Mouse (Mus musculus): ENCODE results near the gene Prtg. TPM values are rescaled to one million over a fixed set of nuclear protein-coding genes. Genes with fewer than 3 reads are reported as not detected.

The Prtg gene
- polyA plus RNA-seq, 1 experiment from 2014 or later: 5.5 TPM

GRCm38 (mm10) chr9:72812594-72813570 lies 6.2 kb downstream of the Prtg start:
- 12% methylated on average over 18 of the region's 18 CpGs for WGBS
- no peaks in the 10 kb centered on the region for H3K9me3 ChIP-seq (replicated peaks)
- no peak for DNase-seq (ENCODE audit: low spot score)
- no peaks in the 10 kb centered on the region for H3K27me3 ChIP-seq (ENCODE audit: low read depth, poor library complexity, severe bottlenecking)
- H3K4me1 ChIP-seq: peaks cover 59% of the 10 kb centered on the region
- H3K4me3 ChIP-seq: 0 out of 2 replicates have a peak overlapping the region, but pooled peaks have one; percentile 14
- no peak overlapping the region for H3K27ac ChIP-seq
- peaks cover 68% of the 10 kb centered on the region for H3K36me3 ChIP-seq

DNA sequence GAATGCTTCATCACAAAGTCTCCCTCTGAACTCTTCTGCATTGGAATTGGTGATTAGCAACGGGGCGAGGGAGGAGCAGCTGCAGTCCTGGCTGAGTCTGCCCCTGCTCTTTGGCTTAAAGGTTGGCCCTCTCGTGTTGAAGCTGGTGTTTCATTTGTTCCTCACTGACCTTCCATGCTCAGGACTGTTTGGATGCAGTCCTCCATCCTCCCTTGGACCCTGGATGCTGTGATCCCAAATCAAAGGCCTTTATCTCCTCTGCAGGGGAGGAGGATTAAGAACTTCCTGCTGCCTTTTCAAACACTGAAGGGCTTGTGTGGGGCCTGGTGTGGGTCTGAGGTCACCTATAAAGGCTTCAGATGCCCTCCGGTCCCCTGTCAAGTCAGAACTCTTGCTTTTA lies 18.8 kb downstream of the Prtg start:
- Histone ChIP-seq H3K27ac (0 out of 2 replicates have a peak overlapping the region, but pooled peaks have one; percentile 4), H3K36me3 (peaks cover 44% of the 10 kb centered on the region)

DNA sequence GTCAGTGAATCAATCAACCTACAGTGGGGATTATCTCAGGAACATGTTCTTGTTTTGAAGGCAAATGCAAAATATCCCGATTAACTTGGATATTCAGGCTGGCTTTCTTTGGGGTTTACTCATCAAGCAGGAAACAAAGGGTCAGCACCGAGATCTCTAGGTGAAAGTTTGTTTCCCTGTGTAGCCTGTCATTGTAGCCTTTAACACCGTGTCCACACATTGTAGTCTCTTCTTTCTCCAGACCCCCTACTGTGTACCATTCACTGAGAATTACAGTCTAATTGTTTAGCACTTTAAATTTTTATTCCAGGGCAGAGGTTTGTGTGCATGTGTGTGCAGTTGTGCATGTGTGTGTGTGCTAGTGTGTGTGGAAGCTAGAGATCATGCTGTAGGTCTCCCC lies 19.3 kb downstream of the Prtg start:
- DNase-seq (ENCODE audit: low spot score): no peak
- H3K27ac ChIP-seq: no peak overlapping the region
- 28% methylated on average over 3 of the region's 3 CpGs for WGBS
- peaks cover 36% of the 10 kb centered on the region for H3K4me1 ChIP-seq
- no peaks in the 10 kb centered on the region for H3K27me3 ChIP-seq (ENCODE audit: low read depth, poor library complexity, severe bottlenecking)
- no peaks in the 10 kb centered on the region for H3K9me3 ChIP-seq (replicated peaks)
- H3K4me3 ChIP-seq: no peak overlapping the region
- peaks cover 39% of the 10 kb centered on the region for H3K36me3 ChIP-seq

More for the DNA sequence above, 18.8 kb downstream of the Prtg start:
- H3K27me3 ChIP-seq (ENCODE audit: low read depth, poor library complexity, severe bottlenecking): no peaks in the 10 kb centered on the region
- WGBS: 22% methylated on average over 4 of the region's 4 CpGs
- no peak for DNase-seq (ENCODE audit: low spot score)
- no peaks in the 10 kb centered on the region for H3K9me3 ChIP-seq (replicated peaks)
- no peak overlapping the region for H3K4me3 ChIP-seq
- H3K4me1 ChIP-seq: peaks cover 36% of the 10 kb centered on the region

DNA sequence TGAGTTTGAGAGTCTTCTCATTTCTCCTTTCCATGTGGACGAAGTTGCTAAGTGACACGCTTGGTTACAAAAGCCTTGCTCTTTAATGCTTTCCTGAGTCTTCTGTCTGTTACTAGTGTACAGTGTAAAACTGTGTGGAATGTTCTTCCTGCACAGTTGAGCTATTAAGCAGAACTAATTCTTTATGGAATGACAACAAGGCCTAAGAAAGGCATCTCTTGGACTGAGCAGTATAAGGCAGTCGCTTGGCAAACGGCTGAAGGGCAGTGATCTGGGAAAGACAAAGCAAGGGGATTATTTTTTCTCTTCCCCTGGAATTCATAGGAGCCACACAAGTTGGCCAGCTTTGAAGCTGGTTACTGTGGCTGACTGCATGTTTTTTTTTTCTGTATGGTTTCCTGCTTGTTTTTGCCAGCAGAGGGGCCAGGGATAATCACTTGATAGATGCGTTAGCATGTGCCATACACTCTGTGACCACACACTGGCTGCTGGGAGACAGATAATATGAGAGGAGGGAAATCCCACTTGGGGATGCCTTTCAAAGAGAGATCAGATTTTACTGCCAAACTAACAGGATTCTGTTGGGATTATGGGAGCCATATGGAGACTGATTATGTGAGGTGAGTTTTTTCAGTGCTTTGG lies 22.1 kb downstream of the Prtg start:
- H3K36me3 ChIP-seq: peaks cover 45% of the 10 kb centered on the region
- no peak overlapping the region for H3K27ac ChIP-seq

DNA sequence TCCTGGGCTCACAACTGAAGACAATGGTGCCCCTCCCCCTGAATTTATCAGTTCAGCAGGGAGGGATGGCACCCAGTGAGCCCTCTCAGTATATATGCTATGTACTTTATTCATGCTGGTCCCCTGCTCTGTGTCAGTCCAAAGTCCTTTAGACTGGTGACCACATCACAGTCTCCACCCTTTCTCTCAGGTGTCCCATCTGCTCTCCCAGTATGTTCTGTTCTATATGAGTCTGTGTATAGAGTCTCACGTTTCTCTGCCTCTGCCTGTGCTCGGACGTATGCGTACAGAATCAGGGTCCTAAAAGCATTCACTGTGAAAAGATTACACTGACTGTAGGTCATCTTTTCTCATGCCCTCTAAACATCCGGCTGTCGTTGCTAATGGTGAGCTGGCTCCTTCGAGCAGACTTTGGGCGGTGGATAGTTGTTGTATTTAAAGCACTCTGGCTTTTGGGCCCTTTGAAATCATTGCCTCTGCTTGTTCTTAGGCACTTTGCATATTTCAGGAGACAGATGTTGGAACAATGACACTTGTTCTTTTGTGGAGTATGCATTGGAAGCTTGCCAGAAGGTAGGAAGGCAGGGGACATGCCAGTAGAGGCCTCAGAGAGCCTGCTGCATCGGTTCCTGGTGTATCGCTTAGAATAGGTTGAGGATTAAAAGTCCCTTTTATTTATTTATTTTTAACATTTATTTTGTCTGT lies 27.5 kb downstream of the Prtg start:
- H3K27me3 ChIP-seq (ENCODE audit: low read depth, poor library complexity, severe bottlenecking): no peaks in the 10 kb centered on the region
- H3K4me1 ChIP-seq: peaks cover 46% of the 10 kb centered on the region
- no peaks in the 10 kb centered on the region for H3K9me3 ChIP-seq (replicated peaks)
- H3K27ac ChIP-seq: 0 out of 2 replicates have a peak overlapping the region, but pooled peaks have one; percentile 19
- H3K36me3 ChIP-seq: peaks cover 31% of the 10 kb centered on the region; the same call in 1 of the 2 replicates
- DNase-seq (ENCODE audit: low spot score): no peak
- 74% methylated on average over 10 of the region's 10 CpGs for WGBS
- H3K4me3 ChIP-seq: no peak overlapping the region

More for the DNA sequence above, 22.1 kb downstream of the Prtg start:
- Histone ChIP-seq H3K4me1 (peaks cover 30% of the 10 kb centered on the region), H3K9me3 (replicated peaks) (no peaks in the 10 kb centered on the region), H3K4me3 (no peak overlapping the region), H3K27me3 (ENCODE audit: low read depth, poor library complexity, severe bottlenecking) (no peaks in the 10 kb centered on the region)
- no peak for DNase-seq (ENCODE audit: low spot score)
- 86% methylated on average over 5 of the region's 5 CpGs for WGBS

DNA sequence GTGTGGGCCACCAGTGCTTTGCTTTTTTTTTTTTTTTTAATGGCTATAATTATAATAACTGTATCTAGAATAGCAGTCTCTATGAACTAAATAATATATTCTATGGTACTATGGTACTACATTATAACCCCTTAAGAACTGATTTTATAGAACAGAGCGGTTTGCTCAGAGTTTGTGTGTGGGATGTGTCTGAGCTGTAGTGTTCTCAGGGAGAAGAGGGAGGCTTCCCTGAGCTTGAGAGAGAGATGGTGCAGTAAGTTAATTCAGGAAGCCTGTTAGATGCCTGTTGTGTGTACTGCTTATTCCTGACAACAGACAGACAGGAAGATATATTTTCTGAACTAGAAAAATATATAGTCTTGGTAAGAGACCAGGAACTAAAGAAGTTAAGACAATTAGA lies 28.3 kb downstream of the Prtg start:
- WGBS: 95% methylated on average over 1 of the region's 1 CpGs
- peaks cover 35% of the 10 kb centered on the region for H3K36me3 ChIP-seq
- H3K27me3 ChIP-seq (ENCODE audit: low read depth, poor library complexity, severe bottlenecking): no peaks in the 10 kb centered on the region
- no peak for DNase-seq (ENCODE audit: low spot score)
- no peak overlapping the region for H3K27ac ChIP-seq
- H3K4me1 ChIP-seq: peaks cover 44% of the 10 kb centered on the region
- no peak overlapping the region for H3K4me3 ChIP-seq
- no peaks in the 10 kb centered on the region for H3K9me3 ChIP-seq (replicated peaks)

- DNase-seq (ENCODE audit: low spot score): no peak
- peak overlapping the region; percentile 66 for H3K27ac ChIP-seq
- no peaks in the 10 kb centered on the region for H3K9me3 ChIP-seq (replicated peaks)
- H3K4me1 ChIP-seq: peaks cover 44% of the 10 kb centered on the region
- H3K27me3 ChIP-seq (ENCODE audit: low read depth, poor library complexity, severe bottlenecking): no peaks in the 10 kb centered on the region
- no peak overlapping the region for H3K4me3 ChIP-seq
- WGBS: 49% methylated on average over 11 of the region's 11 CpGs
- H3K36me3 ChIP-seq: peaks cover 42% of the 10 kb centered on the region
These were observed 30.2 kb downstream of the Prtg start for GRCm38 (mm10) chr9:72836708-72837495.

DNA sequence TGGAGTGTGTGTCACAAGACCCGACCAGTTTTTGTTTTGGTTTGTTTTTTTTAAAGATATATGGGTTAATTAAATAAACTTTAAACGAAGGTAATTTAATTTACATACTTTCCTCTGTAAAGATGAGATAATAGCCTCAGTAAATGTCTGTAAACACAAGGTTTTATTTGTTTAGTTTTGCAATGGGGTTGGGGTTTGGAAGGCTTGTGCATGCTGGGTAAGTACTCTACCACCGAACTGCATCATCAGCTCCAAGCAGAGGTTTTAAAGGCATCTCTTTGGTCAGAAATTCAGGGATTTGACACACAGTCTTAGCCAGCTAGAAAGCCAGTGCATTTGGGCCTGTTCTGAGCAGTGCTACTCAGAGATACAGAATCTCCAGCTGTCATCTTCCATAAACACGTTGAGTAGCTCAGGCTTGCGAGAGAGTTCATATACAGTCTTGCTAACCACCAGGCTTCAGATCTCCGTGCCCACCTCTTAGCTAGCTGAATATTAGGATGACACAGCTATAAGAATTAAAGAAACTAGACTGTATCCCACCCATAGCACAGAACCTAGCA lies 31.0 kb downstream of the Prtg start:
- DNase-seq (ENCODE audit: low spot score): no peak
- no peak overlapping the region for H3K4me3 ChIP-seq
- peaks cover 44% of the 10 kb centered on the region for H3K4me1 ChIP-seq
- peaks cover 40% of the 10 kb centered on the region for H3K36me3 ChIP-seq
- H3K9me3 ChIP-seq (replicated peaks): no peaks in the 10 kb centered on the region
- H3K27me3 ChIP-seq (ENCODE audit: low read depth, poor library complexity, severe bottlenecking): no peaks in the 10 kb centered on the region
- WGBS: 73% methylated on average over 6 of the region's 6 CpGs
- no peak overlapping the region for H3K27ac ChIP-seq

DNA sequence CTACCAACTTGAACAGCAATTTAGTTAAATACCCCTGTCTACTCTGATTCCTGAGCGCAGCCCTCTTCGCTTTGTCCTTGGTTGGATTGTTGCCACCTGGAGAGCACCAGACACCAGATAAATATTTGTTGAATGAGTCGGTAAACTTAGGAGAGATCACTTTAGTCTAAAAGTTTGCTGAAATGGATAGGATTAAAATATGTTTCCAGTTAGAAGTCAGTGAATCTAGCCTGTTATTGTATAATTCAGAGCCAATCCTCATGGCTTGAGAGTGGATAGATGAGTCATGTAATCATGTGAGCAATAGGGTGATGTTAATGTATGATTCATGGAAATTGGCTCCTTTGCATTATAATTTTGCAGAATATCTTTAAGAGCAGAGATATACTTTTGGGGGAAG lies 31.6 kb downstream of the Prtg start:
- no peak overlapping the region for H3K4me3 ChIP-seq
- H3K9me3 ChIP-seq (replicated peaks): no peaks in the 10 kb centered on the region
- H3K36me3 ChIP-seq: peaks cover 45% of the 10 kb centered on the region
- no peaks in the 10 kb centered on the region for H3K27me3 ChIP-seq (ENCODE audit: low read depth, poor library complexity, severe bottlenecking)
- no peak for DNase-seq (ENCODE audit: low spot score)
- no peak overlapping the region for H3K27ac ChIP-seq
- H3K4me1 ChIP-seq: peaks cover 44% of the 10 kb centered on the region
- 73% methylated on average over 3 of the region's 3 CpGs for WGBS

DNA sequence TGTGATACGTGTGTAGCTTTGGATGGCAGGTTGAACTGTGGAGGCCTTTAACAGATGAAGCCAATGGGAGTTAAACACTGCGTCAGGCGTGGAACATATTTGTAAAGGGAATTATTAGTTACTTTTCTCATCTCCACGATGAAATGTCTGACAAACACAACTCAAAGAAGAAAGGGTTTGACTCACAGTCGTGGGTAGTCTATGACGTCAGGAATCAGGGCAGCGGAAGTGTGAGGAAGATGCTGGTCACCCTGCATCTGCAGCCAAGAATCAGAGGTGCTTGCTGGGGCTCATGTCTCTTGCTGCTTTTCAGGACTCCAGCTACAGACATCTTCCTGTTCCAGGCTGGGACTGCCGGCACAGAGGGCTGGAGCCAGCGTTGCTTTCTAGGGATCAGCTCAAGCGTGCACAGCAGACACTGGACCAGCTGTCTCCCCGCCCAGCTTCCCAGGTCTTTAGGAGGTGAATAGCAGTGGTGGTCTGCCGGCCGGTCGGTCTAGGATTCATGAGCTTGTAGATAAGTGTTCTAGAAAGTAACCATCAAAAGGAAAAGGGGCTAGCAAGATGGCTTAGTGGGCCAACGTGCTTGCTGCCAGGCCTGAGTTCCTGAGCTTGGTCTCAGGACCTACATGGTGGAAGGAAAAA lies 32.8 kb downstream of the Prtg start:
- no peak for DNase-seq (ENCODE audit: low spot score)

GRCm38 (mm10) chr9:72844496-72844895 lies 37.8 kb downstream of the Prtg start:
- H3K4me3 ChIP-seq: no peak overlapping the region
- DNase-seq (ENCODE audit: low spot score): no peak
- peaks cover 93% of the 10 kb centered on the region for H3K36me3 ChIP-seq
- 97% methylated on average over 5 of the region's 5 CpGs for WGBS
- H3K9me3 ChIP-seq (replicated peaks): no peaks in the 10 kb centered on the region
- no peak overlapping the region for H3K27ac ChIP-seq
- H3K27me3 ChIP-seq (ENCODE audit: low read depth, poor library complexity, severe bottlenecking): no peaks in the 10 kb centered on the region
- no peaks in the 10 kb centered on the region for H3K4me1 ChIP-seq

More for the DNA sequence above, 32.8 kb downstream of the Prtg start:
- peaks cover 56% of the 10 kb centered on the region for H3K36me3 ChIP-seq
- H3K27ac ChIP-seq: no peak overlapping the region
- no peak overlapping the region for H3K4me3 ChIP-seq
- peaks cover 36% of the 10 kb centered on the region for H3K4me1 ChIP-seq
- WGBS: 93% methylated on average over 15 of the region's 15 CpGs
- no peaks in the 10 kb centered on the region for H3K9me3 ChIP-seq (replicated peaks)
- H3K27me3 ChIP-seq (ENCODE audit: low read depth, poor library complexity, severe bottlenecking): no peaks in the 10 kb centered on the region
